Mouse (Mus musculus) left cerebral cortex, adult 8-10 months (tissue): ENCODE measurements at regions not wholly inside any gene's neighbourhood (a gene's known extent, or its start where the extent isn't known, plus 50 kb on each side); places are given as distances from the start of the nearest gene placed in this dataset.
"Not testable (repeated sequence)": the region's sequence is repeated elsewhere in the genome, so short reads cannot be mapped to it uniquely, and the experiment has no call there.

Experiments
- DNase-seq, 2 experiments: peaks; one replicate each; pipeline ENCODE4 v3.0.0; 2022; ENCODE audit warnings: low spot score in 2 of 2

DNA sequence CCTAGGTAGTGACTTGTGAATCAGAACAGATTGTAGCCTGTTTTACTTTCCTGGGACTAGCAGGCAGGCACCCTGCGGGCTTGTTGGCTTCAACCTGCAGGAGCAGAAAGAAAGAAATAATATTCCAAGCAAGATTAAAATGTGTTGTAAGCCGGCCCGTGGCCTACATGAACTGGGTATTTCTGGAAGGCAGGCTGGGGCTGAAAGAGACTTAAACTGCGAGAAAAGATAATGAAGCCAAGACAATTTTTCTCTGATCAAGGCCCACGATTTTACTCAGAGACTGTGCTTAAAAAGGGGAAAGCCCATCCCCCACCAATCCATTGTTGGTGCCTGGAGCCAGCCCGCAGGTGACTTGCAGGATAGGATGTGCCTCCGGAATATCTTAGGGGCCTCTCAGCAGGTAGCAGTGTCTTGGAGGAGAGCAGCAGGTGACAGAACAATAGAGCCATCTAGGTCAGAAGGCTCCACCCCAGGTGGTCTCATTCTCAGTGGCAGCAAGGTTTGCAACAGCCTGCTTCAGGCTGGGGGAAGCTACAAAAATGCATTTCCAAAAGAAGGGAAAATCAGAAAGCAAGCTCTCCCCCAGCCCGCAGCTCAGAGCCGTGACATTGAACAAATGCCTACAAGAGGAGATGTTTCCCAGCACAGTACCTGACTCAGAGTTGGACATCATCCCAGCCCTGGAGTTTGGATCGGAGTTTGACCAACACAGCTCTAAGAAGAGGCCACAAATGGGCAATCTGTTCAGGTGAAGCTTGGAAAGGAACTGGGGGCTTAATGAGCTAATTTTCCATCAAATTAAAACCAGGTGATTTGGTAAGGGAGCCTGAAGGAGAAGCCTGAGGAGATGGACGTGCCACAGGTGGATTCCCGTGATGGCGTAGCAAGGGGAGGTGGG, 121.4 kb upstream of the Slc1a3 start:
- no peak for DNase-seq

DNA sequence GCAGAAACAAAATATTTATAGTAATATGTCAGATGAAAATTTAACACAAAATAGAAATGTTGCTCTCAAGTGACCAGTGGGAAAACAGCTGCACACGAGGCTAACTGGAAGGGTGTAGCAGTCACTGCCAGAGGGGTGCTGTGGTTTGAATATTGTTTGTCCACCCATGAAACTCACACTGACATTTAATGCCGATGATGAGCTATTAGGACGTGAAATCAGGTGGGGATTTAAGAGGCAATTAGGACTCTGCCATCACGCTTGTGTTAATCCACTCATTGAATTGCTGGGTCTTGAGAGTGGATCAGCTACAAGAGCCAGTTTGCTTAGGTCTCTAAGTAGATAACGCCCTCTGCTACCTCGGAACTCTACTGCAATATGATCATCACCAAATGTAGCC, 114.3 kb upstream of the Slc1a3 start:
- DNase-seq = no peak

DNA sequence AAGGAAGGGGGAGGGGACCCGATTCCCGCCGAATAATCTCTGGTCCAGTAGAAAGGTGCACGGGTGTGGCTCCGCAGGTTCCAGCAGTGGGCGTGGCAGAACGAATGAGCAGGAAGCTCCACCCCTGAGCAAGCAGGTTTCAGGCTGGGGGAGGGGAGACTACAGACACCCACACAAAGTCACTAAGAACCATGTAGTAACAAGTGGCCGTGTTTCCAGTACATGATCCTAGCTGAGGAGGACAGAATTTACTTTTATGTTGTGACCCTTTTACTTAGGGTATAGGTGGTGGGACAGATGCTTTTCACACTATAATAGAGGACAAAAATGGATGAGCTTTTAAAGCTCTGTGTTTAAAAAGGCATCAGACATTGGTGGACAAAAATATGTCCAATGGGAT, 112.2 kb upstream of the Slc1a3 start:
- not testable (repeated sequence) for DNase-seq

DNA sequence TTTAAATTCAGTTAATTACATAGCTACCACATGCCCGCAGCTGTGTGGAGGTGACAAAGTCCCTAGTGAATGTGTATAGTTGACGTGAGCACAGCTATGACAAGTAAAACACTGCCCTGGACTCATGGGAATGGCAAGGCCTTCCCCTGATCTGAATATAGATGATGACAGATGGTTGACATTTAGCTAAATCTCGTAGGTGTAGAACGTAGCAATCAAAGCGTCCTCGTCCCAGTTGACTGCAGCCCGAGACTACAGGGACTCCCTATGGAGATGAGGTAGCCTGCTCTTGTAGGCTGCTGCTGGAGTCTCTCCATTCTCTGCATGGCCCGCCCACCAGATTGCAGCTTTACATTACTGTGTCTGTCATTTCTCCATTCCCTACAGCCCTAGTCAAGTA, 107.0 kb upstream of the Slc1a3 start:
- peak in 1 of 2 experiments; percentile 38 for DNase-seq

DNA sequence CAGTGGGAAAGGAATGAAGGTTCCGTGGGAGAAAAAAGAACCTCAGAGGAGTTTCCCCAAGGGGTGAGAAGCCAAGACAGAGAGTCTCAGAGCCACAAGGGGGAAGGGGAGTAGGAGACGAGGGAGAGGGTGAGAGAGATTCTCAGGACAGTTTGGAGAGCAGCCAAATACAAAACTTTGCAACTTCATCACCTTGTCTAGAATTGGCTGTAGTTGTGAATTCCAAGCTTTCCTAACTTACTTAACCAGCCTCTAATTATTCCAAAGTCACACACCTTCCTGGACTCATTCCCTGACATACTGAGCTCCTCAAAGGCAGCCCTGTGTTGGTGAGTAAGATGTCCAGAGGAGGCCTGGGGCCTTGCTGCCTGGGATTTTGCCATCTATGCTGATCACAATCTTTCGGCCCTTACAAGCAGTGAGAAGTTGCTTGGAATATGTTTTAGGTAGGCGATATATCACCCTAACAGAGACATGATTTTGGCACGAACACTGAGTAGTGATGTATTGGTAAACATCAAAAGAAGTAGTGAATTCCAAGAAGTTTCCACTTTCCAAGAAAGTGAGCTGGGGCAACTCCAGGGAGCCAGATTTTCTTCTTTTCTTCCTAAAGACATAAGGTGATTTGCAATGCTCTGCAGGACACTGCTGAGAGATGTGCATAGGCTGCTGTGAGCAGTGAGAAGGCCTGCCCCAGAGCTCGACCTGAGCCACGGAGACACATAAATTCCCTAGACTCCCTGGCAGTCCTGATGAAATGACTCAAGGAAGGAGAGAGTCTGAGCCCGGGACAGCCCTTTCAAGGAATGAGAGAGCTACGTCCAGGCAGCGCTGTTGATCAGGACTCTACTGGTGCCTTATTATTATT, 106.2 kb upstream of the Slc1a3 start:
- DNase-seq = no peak

DNA sequence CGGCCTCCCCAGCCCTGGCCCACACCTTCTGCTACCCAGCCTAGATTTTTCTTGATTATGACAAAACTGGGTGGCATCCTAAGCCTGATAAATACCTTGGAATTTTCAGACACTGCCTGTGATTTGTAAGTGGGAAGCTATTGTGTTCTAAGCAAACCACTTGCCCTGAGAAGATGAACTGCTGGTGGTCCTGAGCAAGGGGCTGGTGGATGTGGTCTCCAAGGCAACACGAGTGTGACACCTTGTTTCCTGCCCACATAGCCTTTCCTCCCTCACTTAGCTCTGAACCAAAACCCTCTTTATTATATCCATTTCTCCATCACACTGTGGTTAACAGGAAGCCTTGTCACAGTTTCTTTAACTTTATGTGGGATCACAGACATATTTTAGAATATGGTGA, 105.4 kb upstream of the Slc1a3 start:
- no peak for DNase-seq

DNA sequence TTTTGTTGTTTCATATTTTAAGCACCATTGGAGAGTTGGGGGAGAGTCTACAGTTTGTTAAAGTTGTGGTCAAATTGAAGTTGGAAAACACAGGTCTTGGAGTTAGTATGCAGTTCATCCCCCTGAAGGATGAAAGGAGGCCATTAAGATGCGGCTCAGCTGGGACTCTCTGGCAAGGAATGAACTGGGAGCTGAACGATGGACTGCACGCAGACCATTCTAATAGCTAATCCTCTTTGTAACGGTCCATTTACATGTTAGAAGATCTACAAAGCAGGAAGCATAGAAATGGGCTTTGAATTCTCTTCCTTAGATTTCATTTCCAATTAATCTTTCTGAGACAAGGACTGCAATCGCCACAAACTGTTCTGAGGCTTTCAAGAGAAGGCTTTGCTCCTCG, 104.7 kb upstream of the Slc1a3 start:
- peak in 1 of 2 experiments; percentile 38 for DNase-seq

DNA sequence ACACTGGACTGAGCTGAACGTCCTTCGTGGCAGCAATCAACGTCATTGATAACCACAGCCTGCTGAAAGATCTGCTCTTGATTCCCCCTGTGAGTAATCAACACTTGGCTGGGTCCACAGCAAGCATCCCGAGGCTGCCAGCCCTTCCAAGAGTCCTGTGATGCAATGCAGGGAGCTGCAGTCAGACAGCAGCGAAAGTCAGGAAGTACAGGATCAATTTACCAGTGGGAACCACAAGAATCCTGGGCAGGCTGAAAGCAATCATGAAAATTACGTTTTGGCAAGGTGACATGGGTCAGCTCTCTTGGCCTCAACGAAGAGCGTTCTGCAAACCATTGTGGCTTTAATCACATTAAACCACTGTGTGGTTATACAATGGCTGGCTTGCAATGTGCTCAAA, 95.8 kb upstream of the Slc1a3 start:
- no peak for DNase-seq

DNA sequence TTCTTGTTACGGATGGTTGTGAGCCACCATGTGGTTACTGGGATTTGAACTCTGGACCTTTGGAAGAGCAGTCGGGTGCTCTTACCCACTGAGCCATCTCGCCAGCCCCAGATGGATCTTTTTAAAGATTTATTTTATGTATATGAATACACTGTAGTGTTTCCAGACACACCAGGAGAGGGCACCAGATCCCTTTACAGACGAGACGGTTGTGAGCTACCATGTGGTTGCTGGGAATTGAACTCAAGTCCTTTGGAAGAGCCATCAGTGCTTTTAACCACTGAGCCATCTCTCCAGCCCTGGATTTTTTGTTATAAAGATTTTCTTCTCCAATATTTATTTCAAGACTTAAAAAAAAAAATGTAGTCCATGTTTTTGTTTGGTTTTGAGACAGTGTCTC, 95.0 kb upstream of the Slc1a3 start:
- not testable (repeated sequence) for DNase-seq

DNA sequence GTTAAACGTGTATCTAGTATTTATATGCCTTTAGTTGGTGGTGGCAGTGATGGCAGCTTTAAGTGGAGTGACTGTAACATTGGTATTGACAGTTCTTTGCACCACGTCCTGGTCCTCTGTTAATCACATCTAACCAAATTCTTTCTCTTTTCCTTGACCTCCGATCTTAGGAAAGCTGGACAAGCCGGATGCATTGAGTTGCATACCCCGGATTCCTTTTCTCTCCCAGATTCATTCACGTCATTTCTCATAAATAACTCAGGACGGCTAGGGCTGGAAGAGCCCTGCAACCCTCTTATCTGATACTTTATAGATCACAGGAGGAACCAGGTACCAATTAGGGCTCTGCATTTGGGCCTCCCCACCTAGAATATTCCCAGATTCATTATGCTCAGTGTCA, 91.5 kb upstream of the Slc1a3 start:
- DNase-seq = no peak

DNA sequence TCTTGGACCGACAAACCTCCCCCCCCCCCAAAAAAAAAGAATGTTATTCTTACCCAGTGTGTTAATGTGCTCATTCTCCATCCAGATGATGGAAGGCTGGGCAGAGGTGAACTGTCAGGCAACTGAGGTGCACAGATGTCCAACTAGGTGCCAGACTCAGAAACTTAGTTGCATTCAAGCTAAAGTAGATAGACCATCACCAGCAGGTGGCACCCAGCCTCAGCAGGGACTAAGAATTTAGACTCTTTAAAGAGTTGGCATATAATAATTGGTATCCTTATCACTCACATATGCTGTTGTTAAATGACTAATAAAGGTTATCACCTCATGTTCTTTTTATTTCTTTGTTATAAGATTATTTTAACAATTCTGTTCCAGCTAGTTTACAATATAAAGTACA, 86.5 kb upstream of the Slc1a3 start:
- no peak for DNase-seq

DNA sequence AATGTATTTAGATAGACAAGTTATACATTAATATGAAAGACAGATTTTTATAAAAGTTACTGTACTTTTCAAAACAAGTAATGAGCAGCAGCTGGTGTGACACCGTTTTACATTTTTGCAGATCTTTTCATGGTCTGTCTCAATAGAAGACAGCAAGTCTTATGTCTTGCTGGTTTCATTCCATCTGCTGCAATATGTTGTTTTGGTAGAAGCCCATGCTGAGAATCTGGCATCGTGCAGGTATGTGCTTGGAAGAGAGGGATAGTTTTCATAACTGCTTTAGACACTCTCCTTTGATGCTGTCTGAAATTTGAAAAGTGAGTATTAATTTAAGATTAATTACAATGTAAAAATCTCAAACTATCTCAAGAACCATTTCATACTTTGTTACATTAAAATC, 81.5 kb upstream of the Slc1a3 start:
- no peak for DNase-seq

DNA sequence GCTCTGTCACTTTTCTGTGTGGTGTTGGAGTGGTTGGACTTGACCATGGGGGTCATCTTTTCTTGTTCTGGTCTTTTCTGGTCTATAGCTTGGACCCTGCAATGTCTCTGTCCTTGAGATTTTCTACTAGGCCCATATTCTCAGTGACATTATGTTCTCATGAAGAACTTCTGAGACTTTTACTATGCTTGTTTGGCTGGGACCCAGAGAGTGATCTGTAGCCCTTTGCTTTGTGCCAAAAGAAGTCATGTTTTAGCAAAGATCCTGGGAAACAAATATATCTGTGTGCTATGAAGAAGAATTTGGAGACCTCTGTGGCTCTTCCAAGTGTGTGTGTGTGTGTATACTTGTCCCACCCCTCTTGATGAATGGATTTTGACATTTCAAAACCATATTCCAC, 79.4 kb upstream of the Slc1a3 start:
- DNase-seq = no peak

DNA sequence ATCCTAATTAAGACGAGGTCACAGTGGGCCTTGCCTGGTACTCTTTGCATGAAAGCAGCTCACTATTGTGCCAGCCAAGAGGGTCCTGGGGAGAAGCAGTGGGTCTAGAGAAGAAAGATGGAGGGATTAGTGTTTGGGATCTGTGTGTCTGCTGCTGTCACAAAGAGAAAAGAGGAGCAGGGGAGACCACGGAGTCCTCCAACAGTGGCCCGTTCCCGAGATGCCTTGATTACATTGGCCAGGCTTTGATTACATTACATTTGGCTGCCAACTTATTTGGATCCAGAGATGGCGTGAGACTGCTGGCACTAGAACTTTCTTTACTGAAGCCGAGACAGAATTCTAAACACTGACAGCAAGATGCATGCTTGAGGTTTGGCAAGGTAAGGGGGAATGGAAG, 78.4 kb upstream of the Slc1a3 start:
- DNase-seq = no peak

DNA sequence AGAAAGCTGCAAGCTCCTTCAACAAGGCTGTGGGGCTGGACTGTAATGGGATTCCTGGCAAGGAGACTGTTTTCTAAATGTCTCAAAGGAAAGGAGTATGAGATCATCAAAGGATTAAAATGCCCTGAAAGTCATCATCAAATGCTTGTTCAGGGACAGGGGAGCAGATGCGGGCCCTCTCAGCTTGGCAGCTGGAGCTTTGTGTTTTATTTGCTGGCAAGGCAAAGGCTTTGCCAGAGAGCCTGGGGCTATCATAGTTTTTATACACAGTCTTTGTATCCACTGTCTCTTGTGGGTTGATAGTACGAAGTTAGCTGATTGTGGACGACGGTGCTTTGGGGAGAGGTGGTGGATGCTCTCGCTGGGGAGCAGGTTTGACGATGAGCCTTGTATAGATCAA, 75.0 kb upstream of the Slc1a3 start:
- DNase-seq = no peak

DNA sequence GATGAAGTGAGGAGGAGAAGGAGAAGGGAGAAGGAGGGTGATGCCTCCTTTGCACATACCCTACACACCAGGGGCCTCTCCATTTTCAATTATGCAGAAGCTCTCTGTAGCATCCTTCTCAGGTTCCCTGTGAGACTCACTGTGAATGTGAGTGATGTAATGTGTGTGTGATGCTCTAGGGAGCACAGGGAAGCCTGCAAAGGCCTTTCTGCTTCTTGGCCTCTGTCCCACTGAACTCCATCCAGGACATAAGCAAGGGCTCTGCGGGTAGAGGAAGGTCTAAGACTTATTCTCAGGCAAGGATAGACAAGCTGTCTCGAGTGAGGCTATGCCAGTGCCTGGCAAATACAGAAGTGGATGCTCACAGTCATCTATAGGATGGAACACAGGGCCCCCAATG, 73.0 kb upstream of the Slc1a3 start:
- no peak for DNase-seq

DNA sequence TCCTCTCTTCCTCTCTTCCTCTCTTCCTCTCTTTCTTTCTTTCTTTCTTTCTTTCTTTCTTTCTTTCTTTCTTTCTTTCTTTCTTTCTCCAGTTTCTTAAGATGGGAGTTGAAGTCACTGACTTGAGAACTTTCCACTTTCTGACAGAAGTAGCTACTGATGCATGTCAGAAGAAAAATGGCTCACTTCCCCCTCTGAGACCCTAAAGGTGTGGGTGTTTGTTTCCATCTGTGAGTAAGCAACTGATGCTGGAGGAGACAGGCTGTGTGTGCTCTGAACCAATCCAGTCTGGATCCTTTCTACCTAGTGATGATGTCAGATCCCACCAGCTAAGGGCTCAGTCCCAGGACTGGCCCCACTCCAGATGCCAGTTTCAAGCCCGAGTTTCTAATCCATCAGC, 72.5 kb upstream of the Slc1a3 start:
- no peak for DNase-seq

DNA sequence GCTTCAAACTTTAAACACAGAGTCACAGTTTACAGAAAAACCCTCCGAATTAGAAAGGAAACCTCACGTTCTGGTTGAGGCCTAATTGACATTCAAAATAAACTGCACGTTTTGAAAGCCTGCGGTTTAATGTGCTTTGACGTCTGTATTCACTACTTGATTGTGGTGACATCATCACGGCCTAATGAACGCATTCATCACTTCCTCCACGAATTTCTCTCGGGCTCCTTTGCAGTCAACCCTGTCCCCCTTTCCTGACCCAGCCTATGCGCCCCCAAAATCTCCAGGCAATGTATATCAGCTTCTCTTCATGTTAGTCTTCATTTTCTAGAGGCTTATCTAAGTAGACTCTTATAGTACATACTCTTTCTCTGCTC, 71.6 kb upstream of the Slc1a3 start:
- DNase-seq = no peak

DNA sequence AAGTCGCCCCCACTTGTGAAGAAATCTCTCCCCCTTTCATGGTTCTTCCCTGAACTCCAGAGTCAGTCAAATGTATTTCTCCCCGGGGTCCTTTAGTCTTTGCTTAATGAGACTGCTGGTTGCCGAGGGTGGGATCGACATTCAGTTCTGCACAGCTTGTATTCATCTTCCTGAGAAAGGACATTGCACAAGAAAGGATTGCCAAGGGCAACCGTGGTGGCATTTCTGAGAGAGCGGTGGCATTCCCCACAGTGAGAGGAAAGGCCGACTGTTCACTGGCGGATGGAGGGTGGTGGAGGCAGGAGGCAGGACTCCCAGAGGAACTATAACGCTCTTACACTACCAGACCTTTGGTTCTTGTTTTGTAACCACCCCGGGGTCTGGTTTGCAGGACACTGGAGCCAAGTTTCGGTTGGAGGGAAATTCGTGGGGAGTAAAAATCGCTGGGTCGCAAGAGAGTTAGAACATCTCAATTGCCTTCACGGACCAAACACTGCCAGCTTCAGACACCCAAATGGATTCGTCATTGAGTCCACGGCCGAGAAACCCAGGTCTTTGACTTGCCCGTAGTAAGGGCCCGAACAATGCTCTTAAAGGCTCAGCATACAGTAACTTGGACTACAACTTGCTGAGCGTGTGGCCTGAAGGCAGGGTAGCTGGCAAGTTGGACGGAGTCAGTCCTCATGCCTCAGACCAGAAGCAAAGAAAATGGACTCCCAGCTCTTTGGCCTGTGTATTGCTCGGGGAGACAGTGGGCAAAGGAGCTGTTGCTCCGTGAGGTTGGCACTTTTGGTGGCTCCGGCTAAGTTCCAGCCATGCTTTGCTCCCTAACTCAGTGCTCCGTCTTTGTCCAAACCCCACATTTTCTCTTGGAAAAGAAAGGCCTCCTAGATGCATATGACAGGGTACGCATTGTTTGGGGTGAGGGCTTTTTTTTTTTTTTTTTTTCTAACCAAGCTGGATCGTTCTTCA, 70.9 kb upstream of the Slc1a3 start:
- DNase-seq = peak in 1 of 2 experiments; percentile 41

DNA sequence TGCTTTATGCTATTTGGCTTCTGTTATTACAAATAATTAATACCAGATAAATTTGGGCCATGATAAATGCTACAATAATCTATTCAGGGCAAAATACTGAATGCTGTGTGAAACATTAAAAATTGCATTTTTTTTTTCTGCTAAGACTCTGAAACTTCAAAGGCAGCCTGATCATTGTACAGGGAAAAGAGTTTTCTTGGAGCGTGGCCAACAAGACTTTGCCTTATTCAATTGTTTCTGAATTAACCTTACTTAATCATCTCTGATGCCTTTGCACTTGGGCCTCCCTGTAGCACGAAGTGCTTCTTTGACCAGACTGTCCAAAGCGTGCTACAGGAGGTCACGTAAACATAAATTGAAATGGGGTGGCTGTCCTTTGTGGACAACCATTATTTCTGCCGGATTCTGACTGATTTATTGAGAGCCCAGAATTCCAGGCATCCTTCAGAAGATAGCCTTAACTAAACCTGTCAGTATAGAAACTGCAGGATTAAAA, 69.9 kb upstream of the Slc1a3 start:
- DNase-seq = no peak
